Mouse (Mus musculus) thymus, adult 2 months (tissue): Measurements from ENCODE around the gene Gm9803.

ENCODE experiments used
- CTCF ChIP-seq: fragments of 200-500 bp; IDR thresholded peaks from 2 replicates; pipeline ENCODE4 v1.5.1; 2012; ENCODE audit warnings: mild to moderate bottlenecking, control low read depth, low read length, moderate library complexity, borderline replicate concordance; ENCODE audit not compliant: control insufficient read depth, poor library complexity, insufficient read depth; ENCODE audit errors: extremely low read depth
- POLR2A ChIP-seq: fragments of 200-500 bp; IDR thresholded peaks from 2 replicates; pipeline ENCODE4 v1.6.1; 2012; ENCODE audit warnings: mild to moderate bottlenecking, low read length, control low read depth, moderate library complexity; ENCODE audit not compliant: control insufficient read depth, poor library complexity, insufficient read depth; ENCODE audit errors: extremely low read depth

DNA sequence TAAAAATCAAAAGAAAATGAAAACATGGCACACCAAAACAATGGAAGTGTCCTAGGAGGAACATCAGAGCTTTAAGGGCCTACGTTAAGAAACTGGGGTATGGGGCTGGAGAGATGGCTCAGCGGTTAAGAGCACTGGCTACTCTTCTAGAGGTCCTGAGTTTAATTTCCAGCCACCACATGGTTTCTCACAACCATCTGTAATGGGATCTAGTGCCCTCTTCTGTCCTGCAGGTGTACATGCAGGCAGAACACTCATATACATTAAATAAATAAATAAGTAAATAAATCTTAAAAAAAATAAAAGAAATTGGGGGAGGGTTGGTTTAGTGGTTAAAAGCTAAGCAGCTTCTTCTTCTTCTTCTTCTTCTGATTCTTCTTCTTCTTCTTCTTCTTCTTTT lies 37.4 kb downstream of the Gm9803 start:
- TF ChIP-seq POLR2A: no peak
- no peak for TF ChIP-seq CTCF
